Mouse (Mus musculus): ENCODE results near the gene Iqgap1. TPM values are rescaled to one million over a fixed set of nuclear protein-coding genes. Genes with fewer than 3 reads are reported as not detected.

The Iqgap1 gene
- 75.3 and 75.9 TPM in 2 replicates for polyA plus RNA-seq (2015; fragmentation: Nextera tagmentation; extraction: Ambion mirVana)

DNA sequence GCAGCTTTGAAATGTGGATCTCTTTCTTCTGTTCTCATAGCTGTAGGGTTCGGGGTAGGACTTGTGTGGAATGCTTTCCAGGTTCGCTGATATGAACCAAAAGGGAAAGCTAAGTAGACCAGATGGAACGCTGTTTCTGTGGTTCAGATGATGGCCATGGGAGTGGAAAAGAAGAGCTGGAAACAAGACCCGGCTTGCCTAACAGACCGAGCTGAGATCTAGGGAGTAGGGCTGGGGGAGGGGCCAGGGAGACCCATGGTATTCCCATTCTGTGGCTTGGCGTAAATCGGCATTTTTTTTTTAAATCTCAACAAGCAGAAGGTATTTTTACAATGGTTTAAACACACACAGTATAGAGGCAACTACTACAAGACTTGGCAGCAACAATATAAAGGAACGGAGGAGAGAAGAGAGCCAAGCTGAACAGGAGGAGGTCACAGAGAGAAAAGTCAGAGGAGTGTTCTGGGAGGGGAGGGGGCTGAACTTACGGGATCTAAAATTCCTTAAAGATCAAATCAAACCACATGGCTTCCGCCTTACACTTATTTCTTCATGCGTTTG, at the start of gene Iqgap1:
TSS of gene Iqgap1 (minus strand) at position 132 of the 561 bp plus-strand sequence.
- Histone ChIP-seq H3K27me3 (no peaks in the 10 kb centered on the region), H3K27ac (replicated peaks) (0 out of 2 replicates have a peak within 1 kb of the TSS, but pooled peaks have one; percentile 11), H3K9me3 (replicated peaks) (no peaks in the 10 kb centered on the region), H3K4me1 (peaks cover 5% of the 10 kb centered on the region; the same call in 1 of the 2 replicates), H3K9ac (no peak within 1 kb of the TSS), H3K4me2 (replicated peaks) (peak within 1 kb of the TSS; percentile 19; the same call in 1 of the 2 replicates), H3K4me3 (replicated peaks) (no peak within 1 kb of the TSS), H3K36me3 (no peaks in the 10 kb centered on the region)
- peak; percentile 47 for ATAC-seq (ENCODE audit: insufficient number of reproducible peaks, low FRiP score, low TSS enrichment, low read depth)
- 28% methylated on average over 11 of the region's 11 CpGs for WGBS

DNA sequence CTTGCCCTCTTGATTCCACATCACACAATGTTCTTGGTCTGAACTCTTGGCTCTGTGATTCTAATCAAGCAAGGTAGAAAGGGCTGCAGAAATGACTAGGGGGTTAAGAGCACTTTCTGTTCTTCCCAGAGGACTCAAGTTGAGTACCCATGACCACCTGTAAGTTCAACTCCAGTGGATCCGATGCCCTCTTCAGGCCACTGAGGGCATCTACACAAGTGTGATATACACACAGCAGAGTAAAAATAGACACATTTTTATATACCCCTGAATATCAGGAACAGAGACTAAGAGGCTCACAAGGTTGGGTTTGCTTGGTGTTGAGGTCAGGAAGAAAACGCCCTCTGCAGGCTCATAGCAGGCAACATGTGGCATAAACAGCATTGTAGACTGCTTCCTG, 47.9 kb upstream of the Iqgap1 start:
- ATAC-seq (ENCODE audit: insufficient number of reproducible peaks, low FRiP score, low TSS enrichment, low read depth), result no peak
- peaks cover 78% of the 10 kb centered on the region for H3K36me3 ChIP-seq
- H3K4me3 ChIP-seq (replicated peaks), result no peak overlapping the region
- no peak overlapping the region for H3K9ac ChIP-seq
- H3K4me1 ChIP-seq, result no peaks in the 10 kb centered on the region
- H3K27ac ChIP-seq (replicated peaks), result no peak overlapping the region
- 90% methylated on average over 2 of the region's 2 CpGs for WGBS
- no peaks in the 10 kb centered on the region for H3K9me3 ChIP-seq (replicated peaks)
- H3K4me2 ChIP-seq (replicated peaks), result no peak overlapping the region
- no peaks in the 10 kb centered on the region for H3K27me3 ChIP-seq

DNA sequence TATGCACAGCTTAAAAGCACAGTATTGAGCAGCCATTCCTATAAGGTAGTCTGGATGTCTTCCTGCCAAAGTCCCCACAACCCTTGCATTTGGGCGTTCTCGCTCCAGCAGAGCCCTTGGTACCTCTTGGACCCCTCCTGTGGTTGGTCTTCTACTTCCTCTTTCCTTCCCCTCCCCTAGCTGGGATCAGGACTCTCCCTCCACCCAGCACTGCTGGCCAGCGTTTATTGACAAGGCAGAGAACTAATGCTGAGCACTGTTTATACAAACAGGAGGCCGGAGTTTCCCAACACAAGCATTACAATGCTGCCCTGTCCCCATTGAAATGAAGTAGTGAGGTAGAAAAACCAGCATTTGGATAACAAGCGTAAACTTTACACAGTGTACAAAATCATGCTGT, 47.3 kb upstream of the Iqgap1 start:
- Histone ChIP-seq H3K36me3 (peaks cover 76% of the 10 kb centered on the region), H3K27me3 (no peaks in the 10 kb centered on the region), H3K9me3 (replicated peaks) (no peaks in the 10 kb centered on the region), H3K4me1 (no peaks in the 10 kb centered on the region), H3K9ac (no peak overlapping the region), H3K27ac (replicated peaks) (no peak overlapping the region), H3K4me3 (replicated peaks) (no peak overlapping the region), H3K4me2 (replicated peaks) (no peak overlapping the region)
- no peak for ATAC-seq (ENCODE audit: insufficient number of reproducible peaks, low FRiP score, low TSS enrichment, low read depth)
- WGBS, result 89% methylated on average over 5 of the region's 5 CpGs

DNA sequence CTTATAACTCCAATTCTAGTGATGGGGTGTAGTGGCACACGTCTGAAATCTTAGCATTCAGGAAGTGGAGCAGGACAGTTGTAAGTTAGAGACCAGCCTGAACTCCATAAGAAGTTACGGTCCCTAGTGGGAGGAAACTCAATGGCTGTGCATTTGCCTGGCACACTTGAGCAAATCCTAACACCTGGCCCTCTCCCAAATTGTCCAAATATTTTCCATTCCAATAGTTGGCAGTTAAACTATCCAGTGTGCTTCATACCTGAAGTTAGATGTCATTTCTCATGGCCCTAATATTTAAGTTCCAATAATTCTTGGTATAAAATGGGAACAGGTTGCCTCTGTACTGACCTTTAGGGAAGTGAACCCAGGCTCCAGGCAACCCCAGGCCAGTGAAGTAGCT, 42.9 kb upstream of the Iqgap1 start:
- Histone ChIP-seq H3K27ac (replicated peaks) (no peak overlapping the region), H3K4me1 (no peaks in the 10 kb centered on the region), H3K4me3 (replicated peaks) (no peak overlapping the region), H3K27me3 (no peaks in the 10 kb centered on the region), H3K9ac (no peak overlapping the region), H3K9me3 (replicated peaks) (no peaks in the 10 kb centered on the region), H3K36me3 (peaks cover 72% of the 10 kb centered on the region), H3K4me2 (replicated peaks) (no peak overlapping the region)
- no peak for ATAC-seq (ENCODE audit: insufficient number of reproducible peaks, low FRiP score, low TSS enrichment, low read depth)
- WGBS, result 83% methylated on average over 2 of the region's 2 CpGs

DNA sequence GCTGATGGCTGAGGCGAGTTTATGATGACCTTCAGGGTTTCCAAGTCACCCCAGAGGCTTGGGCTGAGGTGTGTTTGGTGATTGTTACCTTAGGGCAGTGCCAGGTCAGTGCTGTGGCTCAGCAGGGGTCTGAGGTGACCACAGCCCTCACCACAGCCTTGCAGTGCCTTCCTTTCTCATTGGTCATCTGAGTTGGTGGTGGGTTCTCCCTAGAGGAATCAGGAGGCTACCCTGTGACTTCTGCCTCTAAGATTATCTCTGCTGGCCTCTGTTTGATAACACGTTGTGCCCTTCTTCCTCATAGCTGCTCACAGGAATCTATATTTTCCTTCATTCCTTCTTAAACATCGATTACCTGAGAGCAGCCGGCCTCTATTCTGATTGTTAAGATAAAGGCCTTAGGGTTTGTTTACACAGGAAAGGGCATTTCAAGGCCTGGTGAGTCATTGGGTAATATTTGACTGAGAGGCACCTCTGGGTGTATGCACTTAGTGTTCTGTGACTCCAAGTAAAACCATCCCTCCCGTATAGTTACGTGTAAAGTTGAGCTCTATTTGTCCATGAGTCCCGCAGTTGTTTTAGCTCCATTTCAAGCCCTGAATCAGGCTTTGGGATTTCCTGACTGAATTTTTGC, 40.9 kb upstream of the Iqgap1 start:
- no peak for ATAC-seq (ENCODE audit: insufficient number of reproducible peaks, low FRiP score, low TSS enrichment, low read depth)

DNA sequence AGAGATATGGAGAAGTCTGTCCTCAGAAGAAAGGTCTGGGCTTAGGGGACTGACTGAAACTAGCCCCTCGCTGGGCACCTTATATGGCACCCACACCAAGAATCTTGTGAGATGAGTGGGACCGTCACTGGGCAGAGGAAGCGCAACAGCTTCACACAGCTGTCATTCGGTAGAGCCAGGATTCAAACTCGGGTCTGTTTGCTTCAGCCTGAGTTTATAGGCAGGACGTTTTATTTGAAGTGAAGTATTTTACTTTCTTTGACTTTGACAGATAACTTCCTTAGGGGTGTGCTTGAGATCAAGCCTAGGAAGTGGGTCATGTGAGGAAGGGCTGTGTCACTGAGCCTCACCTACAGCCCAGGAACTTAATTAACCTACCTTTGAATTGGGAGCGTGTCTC, 39.7 kb upstream of the Iqgap1 start:
- no peak overlapping the region for H3K9ac ChIP-seq
- no peaks in the 10 kb centered on the region for H3K9me3 ChIP-seq (replicated peaks)
- no peak overlapping the region for H3K27ac ChIP-seq (replicated peaks)
- peaks cover 19% of the 10 kb centered on the region for H3K4me1 ChIP-seq
- no peaks in the 10 kb centered on the region for H3K27me3 ChIP-seq
- no peak overlapping the region for H3K4me2 ChIP-seq (replicated peaks)
- ATAC-seq (ENCODE audit: insufficient number of reproducible peaks, low FRiP score, low TSS enrichment, low read depth), result no peak
- H3K4me3 ChIP-seq (replicated peaks), result no peak overlapping the region
- WGBS, result 88% methylated on average over 7 of the region's 7 CpGs
- H3K36me3 ChIP-seq, result peaks cover 59% of the 10 kb centered on the region

More for the DNA sequence above, 40.9 kb upstream of the Iqgap1 start:
- 0 out of 2 replicates have a peak overlapping the region, but pooled peaks have one; percentile 4 for H3K27ac ChIP-seq (replicated peaks)
- H3K9me3 ChIP-seq (replicated peaks), result no peaks in the 10 kb centered on the region
- H3K27me3 ChIP-seq, result no peaks in the 10 kb centered on the region
- 82% methylated on average over 7 of the region's 7 CpGs for WGBS
- H3K36me3 ChIP-seq, result peaks cover 68% of the 10 kb centered on the region
- peaks cover 17% of the 10 kb centered on the region for H3K4me1 ChIP-seq
- H3K9ac ChIP-seq, result no peak overlapping the region
- no peak overlapping the region for H3K4me2 ChIP-seq (replicated peaks)
- H3K4me3 ChIP-seq (replicated peaks), result no peak overlapping the region

DNA sequence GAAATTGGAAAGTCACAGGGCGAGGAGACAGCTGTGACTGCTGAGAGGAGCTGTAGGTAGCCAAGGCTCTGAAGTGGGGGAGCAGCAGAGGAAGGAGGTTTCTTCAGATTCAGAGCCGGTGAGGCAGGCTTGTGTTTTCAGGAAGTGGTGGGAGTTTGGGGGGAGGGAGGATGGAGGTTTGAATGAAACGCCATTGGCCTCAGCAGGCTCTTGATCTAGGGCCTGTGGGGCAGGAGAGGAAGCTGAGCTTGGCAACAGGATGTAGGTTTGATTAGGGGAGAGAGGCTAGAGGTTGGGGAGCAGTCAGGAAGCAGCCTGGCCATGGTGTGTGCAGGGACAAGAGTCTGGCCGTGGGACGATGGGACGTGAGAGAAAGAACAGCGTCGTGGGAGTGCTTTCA, 39.1 kb upstream of the Iqgap1 start:
- peaks cover 53% of the 10 kb centered on the region for H3K36me3 ChIP-seq
- H3K4me2 ChIP-seq (replicated peaks), result no peak overlapping the region
- no peak overlapping the region for H3K4me3 ChIP-seq (replicated peaks)
- no peak for ATAC-seq (ENCODE audit: insufficient number of reproducible peaks, low FRiP score, low TSS enrichment, low read depth)
- H3K9me3 ChIP-seq (replicated peaks), result no peaks in the 10 kb centered on the region
- H3K27ac ChIP-seq (replicated peaks), result no peak overlapping the region
- no peaks in the 10 kb centered on the region for H3K27me3 ChIP-seq
- 62% methylated on average over 8 of the region's 8 CpGs for WGBS
- H3K9ac ChIP-seq, result no peak overlapping the region
- peaks cover 23% of the 10 kb centered on the region for H3K4me1 ChIP-seq

DNA sequence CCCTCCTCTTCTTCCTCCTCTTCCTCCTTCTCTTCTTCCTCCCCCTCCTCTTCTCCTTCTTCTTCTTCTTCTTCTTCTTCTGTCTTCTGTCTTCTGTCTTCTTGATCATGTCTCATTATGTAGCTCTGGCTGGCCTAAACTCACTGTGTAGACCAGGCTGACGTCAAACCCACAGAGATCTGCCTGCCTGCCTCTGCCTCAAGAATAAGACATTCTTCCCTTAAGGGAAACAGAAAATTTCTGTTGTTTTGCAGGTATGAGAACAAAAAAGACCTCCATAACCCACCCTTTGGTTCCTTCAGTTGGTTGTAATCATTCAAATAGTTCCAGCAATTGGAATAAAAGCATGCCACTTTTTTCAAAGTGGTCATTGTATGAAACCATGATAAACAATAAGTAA, 38.4 kb upstream of the Iqgap1 start:
- no peaks in the 10 kb centered on the region for H3K9me3 ChIP-seq (replicated peaks)
- WGBS, result 80% methylated on average over 1 of the region's 1 CpGs
- no peak overlapping the region for H3K4me2 ChIP-seq (replicated peaks)
- peaks cover 46% of the 10 kb centered on the region for H3K36me3 ChIP-seq
- no peaks in the 10 kb centered on the region for H3K27me3 ChIP-seq
- H3K4me1 ChIP-seq, result peaks cover 24% of the 10 kb centered on the region
- ATAC-seq (ENCODE audit: insufficient number of reproducible peaks, low FRiP score, low TSS enrichment, low read depth), result no peak
- no peak overlapping the region for H3K27ac ChIP-seq (replicated peaks)
- no peak overlapping the region for H3K4me3 ChIP-seq (replicated peaks)
- no peak overlapping the region for H3K9ac ChIP-seq

DNA sequence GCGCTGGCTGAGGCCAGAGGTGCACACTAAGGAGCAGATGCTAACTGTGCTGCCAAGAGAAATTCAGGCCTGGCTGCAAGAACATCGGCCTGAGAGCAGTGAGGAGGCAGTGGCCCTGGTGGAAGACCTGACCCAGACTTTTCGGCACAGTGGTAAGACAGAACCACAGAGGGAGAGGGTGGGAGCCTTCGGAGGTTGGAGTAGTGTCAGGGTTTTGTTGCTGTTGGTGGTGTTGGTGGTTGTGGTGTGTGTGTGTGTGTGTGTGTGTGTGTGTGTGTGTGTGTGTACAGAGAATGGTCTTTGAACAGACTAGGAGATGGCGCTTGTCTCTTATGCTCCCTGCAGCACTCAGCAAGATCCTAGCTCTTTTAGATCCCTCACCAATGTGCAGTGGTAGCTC, 37.7 kb upstream of the Iqgap1 start:
- Histone ChIP-seq H3K36me3 (peaks cover 42% of the 10 kb centered on the region), H3K4me2 (replicated peaks) (no peak overlapping the region; the same call in 1 of the 2 replicates), H3K9ac (no peak overlapping the region), H3K27me3 (no peaks in the 10 kb centered on the region), H3K4me3 (replicated peaks) (no peak overlapping the region), H3K4me1 (peaks cover 24% of the 10 kb centered on the region), H3K9me3 (replicated peaks) (no peaks in the 10 kb centered on the region), H3K27ac (replicated peaks) (peak overlapping the region; percentile 2; the same call in 1 of the 2 replicates)
- WGBS, result 85% methylated on average over 5 of the region's 5 CpGs
- ATAC-seq (ENCODE audit: insufficient number of reproducible peaks, low FRiP score, low TSS enrichment, low read depth), result no peak

DNA sequence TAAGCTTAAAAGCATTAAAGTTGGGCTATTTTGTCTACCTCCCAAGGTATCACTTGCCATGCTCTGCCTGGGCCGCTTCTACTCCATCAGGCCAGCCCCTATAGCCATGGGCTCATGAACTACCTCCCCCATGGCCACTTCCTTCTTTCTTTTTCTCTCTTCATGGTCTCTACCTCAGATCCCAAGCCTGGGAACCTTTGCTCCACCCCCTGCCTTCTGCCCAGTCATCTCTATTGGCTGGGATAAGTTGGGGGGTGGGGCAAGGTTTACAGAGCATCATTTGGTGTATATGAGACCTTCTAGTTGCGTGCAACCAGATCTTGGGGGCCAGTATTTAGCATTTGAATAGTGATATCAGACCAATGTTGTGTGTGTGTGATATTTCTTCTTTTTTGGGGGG, 36.7 kb upstream of the Iqgap1 start:
- H3K27ac ChIP-seq (replicated peaks), result no peak overlapping the region
- peaks cover 24% of the 10 kb centered on the region for H3K4me1 ChIP-seq
- no peak for ATAC-seq (ENCODE audit: insufficient number of reproducible peaks, low FRiP score, low TSS enrichment, low read depth)
- H3K4me2 ChIP-seq (replicated peaks), result no peak overlapping the region
- peaks cover 36% of the 10 kb centered on the region for H3K36me3 ChIP-seq
- no peaks in the 10 kb centered on the region for H3K27me3 ChIP-seq
- WGBS, result 86% methylated on average over 2 of the region's 2 CpGs
- H3K4me3 ChIP-seq (replicated peaks), result no peak overlapping the region
- no peaks in the 10 kb centered on the region for H3K9me3 ChIP-seq (replicated peaks)
- no peak overlapping the region for H3K9ac ChIP-seq

DNA sequence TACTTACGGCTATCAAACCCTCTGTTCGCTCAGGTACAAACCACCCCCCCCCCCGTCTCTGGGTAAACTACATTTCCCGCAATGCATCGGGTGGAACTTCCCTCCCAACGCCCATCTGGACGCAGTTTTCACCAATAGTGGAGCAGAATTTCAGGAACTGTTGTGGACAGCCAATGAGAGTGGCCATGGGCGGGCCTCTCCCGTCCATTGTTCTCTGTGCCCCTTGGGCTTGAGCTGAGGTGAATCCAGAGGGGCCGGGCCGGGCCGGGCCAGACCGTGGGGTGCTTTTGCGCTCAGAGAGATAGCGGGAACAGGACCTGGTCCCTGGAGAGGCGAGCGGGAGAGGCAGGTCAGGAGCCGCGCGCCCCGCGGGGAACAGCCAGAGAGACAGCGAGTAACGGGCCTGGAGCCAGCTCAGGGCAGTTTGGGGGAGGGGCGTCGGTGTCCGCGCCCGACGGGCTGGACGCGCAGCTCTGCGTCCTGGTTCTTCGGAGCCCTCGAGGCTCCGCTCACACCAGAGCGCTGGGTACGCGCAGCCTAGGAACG, 35.0 kb upstream of the Iqgap1 start, which contains the start of gene Zscan2:
TSS of gene Zscan2 (plus strand) at position 192 of the 546 bp plus-strand sequence.
- Histone ChIP-seq H3K9ac (peak within 1 kb of the TSS; percentile 83), H3K27me3 (no peaks in the 10 kb centered on the region), H3K4me3 (replicated peaks) (peak within 1 kb of the TSS; percentile 94), H3K36me3 (peaks cover 20% of the 10 kb centered on the region), H3K4me2 (replicated peaks) (peak within 1 kb of the TSS; percentile 69), H3K4me1 (peaks cover 24% of the 10 kb centered on the region), H3K27ac (replicated peaks) (peak within 1 kb of the TSS; percentile 86), H3K9me3 (replicated peaks) (no peaks in the 10 kb centered on the region)
- WGBS, result under 1% methylated on average over 40 of the region's 40 CpGs
- peak; percentile 97 for ATAC-seq (ENCODE audit: insufficient number of reproducible peaks, low FRiP score, low TSS enrichment, low read depth)

All from embryonic facial prominence, embryonic 15.5 days (tissue).